Mouse (Mus musculus) induced T-regulatory cell, adult 2 months (primary cell): Measurements from ENCODE around the gene Cyth2.
A peak's percentile ranks its signal among the peaks of the same experiment; 100 is the strongest.

ENCODE experiments used
- DNase-seq: peaks from one replicate; pipeline ENCODE4 v3.0.0-alpha.2; 2012; ENCODE audit warnings: low read depth

Cyth2 gene

GRCm38 (mm10) chr7:45813787-45814779 lies at the start of gene Cyth2:
Gene Cyth2, minus strand, starts transcription at chr7:45814581.
- peak; percentile 100 for DNase-seq

- no peak for DNase-seq
Observed at GRCm38 (mm10) chr7:45862804-45863203, 48.4 kb upstream of the Cyth2 start.

GRCm38 (mm10) chr7:45859008-45859407 lies 44.6 kb upstream of the Cyth2 start:
- DNase-seq, result no peak

- DNase-seq, result peak; percentile 41
Observed at GRCm38 (mm10) chr7:45856950-45857901, 42.8 kb upstream of the Cyth2 start.

GRCm38 (mm10) chr7:45853089-45853488 lies 38.7 kb upstream of the Cyth2 start:
- DNase-seq, result no peak

- no peak for DNase-seq
Observed at GRCm38 (mm10) chr7:45850661-45851060, 36.3 kb upstream of the Cyth2 start.

- no peak for DNase-seq
Observed at GRCm38 (mm10) chr7:45848447-45849027, 34.2 kb upstream of the Cyth2 start.

GRCm38 (mm10) chr7:45842950-45843744 lies 28.8 kb upstream of the Cyth2 start:
- DNase-seq, result no peak

- no peak for DNase-seq
Observed at GRCm38 (mm10) chr7:45833924-45834323, 19.5 kb upstream of the Cyth2 start.

GRCm38 (mm10) chr7:45833148-45833790 lies 18.9 kb upstream of the Cyth2 start:
- peak; percentile 33 for DNase-seq

GRCm38 (mm10) chr7:45832428-45832827 lies 18.0 kb upstream of the Cyth2 start:
- peak; percentile 18 for DNase-seq

GRCm38 (mm10) chr7:45831128-45831525 lies 16.7 kb upstream of the Cyth2 start:
- no peak for DNase-seq

GRCm38 (mm10) chr7:45830427-45831127 lies 16.2 kb upstream of the Cyth2 start, which contains the start of gene Grwd1:
Gene Grwd1, minus strand, starts transcription at chr7:45830944.
- peak; percentile 97 for DNase-seq

- no peak for DNase-seq
Observed at GRCm38 (mm10) chr7:45826631-45827030, 12.2 kb upstream of the Cyth2 start.

- no peak for DNase-seq
Observed at GRCm38 (mm10) chr7:45824598-45824997, 10.2 kb upstream of the Cyth2 start, which contains the start of gene Kcnj14. Gene Kcnj14, minus strand, starts transcription at chr7:45824782.

- no peak for DNase-seq
Observed at GRCm38 (mm10) chr7:45820913-45821312, 6.5 kb upstream of the Cyth2 start.

- DNase-seq, result no peak
Observed at GRCm38 (mm10) chr7:45819843-45820242, 5.5 kb upstream of the Cyth2 start.

- peak; percentile 11 for DNase-seq
Observed at GRCm38 (mm10) chr7:45815984-45816351, 1.6 kb upstream of the Cyth2 start.

- no peak for DNase-seq
Observed at GRCm38 (mm10) chr7:45815323-45815983, 1.1 kb upstream of the Cyth2 start.
